Mouse (Mus musculus) spleen, adult 2 months (tissue): ENCODE data around the gene Spata32. TPM values are rescaled to one million over a fixed set of nuclear protein-coding genes. Genes with fewer than 3 reads are reported as not detected.

Experiments
- DNase-seq, 2 experiments: peaks; one replicate each; pipeline versions ENCODE4 v3.0.0 to v3.0.0-alpha.2; 2012 to 2021; ENCODE audit warnings: low spot score in 2 of 2, low read depth in 1 of 2
- H3K27ac ChIP-seq: fragments of 200-500 bp; 2 replicates; pipeline ENCODE4 v1.5.1; 2012; ENCODE audit warnings: low read length, inconsistent platforms; ENCODE audit not compliant: insufficient read depth
- H3K27me3 ChIP-seq: fragments of 200-500 bp; 2 replicates; pipeline ENCODE4 v1.6.1; 2012; ENCODE audit warnings: mild to moderate bottlenecking, moderate library complexity, low read length, inconsistent platforms; ENCODE audit not compliant: control insufficient read depth, insufficient read depth
- H3K36me3 ChIP-seq: fragments of 200-500 bp; 2 replicates; pipeline ENCODE4 v1.6.1; 2012; ENCODE audit warnings: mild to moderate bottlenecking, low read length, inconsistent platforms; ENCODE audit not compliant: control insufficient read depth, insufficient read depth
- H3K4me1 ChIP-seq: fragments of 200-500 bp; 2 replicates; pipeline ENCODE4 v1.6.1; 2011; ENCODE audit warnings: inconsistent platforms; ENCODE audit not compliant: control insufficient read depth, insufficient read depth, insufficient read length
- H3K4me3 ChIP-seq: fragments of 200-500 bp; 2 replicates; pipeline ENCODE4 v1.5.1; 2011; ENCODE audit warnings: mild to moderate bottlenecking, inconsistent platforms; ENCODE audit not compliant: insufficient read depth, insufficient read length; ENCODE audit errors: extremely low read depth
- CTCF ChIP-seq: fragments of 200-500 bp; IDR thresholded peaks from 2 replicates; pipeline ENCODE4 v1.5.1; 2011; ENCODE audit warnings: mild to moderate bottlenecking, inconsistent platforms; ENCODE audit not compliant: insufficient read depth, insufficient read length, insufficient replicate concordance; ENCODE audit errors: extremely low read depth
- POLR2A ChIP-seq: fragments of 200-500 bp; IDR thresholded peaks from 2 replicates; pipeline ENCODE4 v1.6.1; 2011; ENCODE audit warnings: low read depth, low read length, inconsistent platforms
- WGBS: fragments of 180-500 bp; shearing (Covaris S2); methylation state at CpG from one replicate; pipeline ENCODE4 v1.1.7; 2018; 5-methylcytosine and 5-hydroxymethylcytosine counted together
- polyA plus RNA-seq: library from polyadenylated mRNA; depleted of rRNA; stranded (reverse); fragments of >200 nt; gene quantifications from 2 replicates; pipeline ENCODE4 v1.2.3, GENCODE M21; 2012

Spata32 gene
- polyA plus RNA-seq, 1 experiment, result not detected

DNA sequence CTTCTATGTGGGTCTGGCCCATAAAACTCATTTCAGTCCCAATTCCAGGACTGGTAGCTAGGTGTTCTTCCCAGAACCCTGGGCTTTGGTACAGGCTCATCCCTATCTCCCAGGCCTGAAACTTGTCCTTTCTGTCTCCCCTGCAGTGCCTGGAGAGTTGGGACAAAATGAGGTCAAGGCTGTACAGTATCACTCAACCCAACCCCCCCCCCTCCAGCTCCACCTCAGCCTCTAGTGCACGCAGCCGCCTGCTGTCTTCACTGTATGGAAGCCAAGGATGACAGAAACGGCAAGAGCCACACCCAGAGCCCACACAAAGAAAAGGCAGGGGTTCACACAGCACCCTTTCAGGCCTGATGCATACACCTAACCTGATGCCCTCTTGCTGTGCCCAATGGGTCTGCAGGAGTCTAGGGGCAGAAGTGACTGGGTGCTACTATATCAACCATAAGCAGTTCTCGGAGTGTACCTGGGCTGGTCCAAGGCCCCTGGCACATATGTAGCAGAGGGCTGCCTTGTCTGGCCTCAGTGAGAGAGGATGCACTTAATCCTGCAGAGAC, 28.6 kb upstream of the Spata32 start:
- TF ChIP-seq CTCF (no peak), POLR2A (no peak)
- H3K4me3 ChIP-seq, result no peak overlapping the region
- no peak for DNase-seq
- 62% methylated on average over 4 of the region's 4 CpGs for WGBS
- peak overlapping the region; percentile 31; the same call in 1 of the 2 replicates for H3K27ac ChIP-seq
- H3K4me1 ChIP-seq, result peaks cover 36% of the 10 kb centered on the region; the same call in 1 of the 2 replicates
- H3K27me3 ChIP-seq, result no peaks in the 10 kb centered on the region
- peaks cover 3% of the 10 kb centered on the region for H3K36me3 ChIP-seq

DNA sequence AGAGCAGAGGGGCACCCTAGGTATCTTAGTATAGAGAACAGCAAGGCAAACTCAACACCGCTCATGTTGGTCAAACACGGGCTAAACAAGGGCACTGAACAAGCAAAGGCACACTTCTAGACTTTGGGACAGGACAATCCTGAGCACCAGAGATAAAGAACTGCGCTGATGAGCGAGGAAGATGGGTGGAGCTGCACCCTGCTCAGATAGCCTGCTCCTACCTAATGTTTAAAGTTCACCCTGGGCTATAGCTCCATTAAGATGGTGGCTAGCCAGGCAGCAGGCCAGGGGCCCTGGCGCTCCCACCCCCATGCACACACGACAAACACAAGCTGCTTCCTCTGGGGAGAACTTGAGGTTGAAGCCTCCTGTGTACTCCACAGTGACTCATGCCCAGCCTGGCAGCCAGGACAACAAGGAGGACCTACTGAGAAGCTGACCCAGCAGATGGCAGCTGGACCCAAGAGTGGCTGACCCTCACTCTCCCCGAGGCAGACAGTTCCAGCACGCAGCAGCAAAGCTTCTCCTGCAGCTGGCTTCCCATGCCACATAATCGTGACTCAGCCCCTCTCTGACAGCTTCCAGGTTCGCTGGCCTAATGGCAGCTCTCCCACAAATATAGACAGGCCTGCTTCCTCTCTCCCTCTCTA, 28.0 kb upstream of the Spata32 start:
- Histone ChIP-seq H3K27ac (peak overlapping the region; percentile 33), H3K27me3 (no peaks in the 10 kb centered on the region), H3K4me3 (no peak overlapping the region), H3K36me3 (peaks cover 7% of the 10 kb centered on the region), H3K4me1 (peaks cover 36% of the 10 kb centered on the region; the same call in 1 of the 2 replicates)
- no peak for DNase-seq
- WGBS, result 45% methylated on average over 10 of the region's 10 CpGs
- TF ChIP-seq CTCF, result no peak
- TF ChIP-seq POLR2A, result no peak

DNA sequence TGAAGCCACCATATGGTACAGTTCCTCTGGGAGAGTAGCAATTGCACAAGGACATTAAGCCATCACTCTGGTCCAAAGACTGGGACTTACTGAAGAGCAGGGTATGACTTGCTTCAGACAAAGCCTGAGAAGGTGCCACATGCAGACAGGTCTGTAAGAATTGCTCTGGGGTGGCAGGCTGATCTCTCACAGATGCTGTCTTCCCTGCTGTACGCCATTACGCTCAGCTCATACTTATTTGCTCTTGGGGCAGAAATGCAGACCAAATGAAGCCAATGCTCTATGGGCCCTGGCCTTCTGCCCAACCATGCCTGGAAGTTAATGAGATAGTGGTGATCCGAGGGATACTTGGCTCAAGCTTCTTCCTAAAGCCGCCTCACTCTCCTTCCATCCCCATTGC, 26.6 kb upstream of the Spata32 start:
- TF ChIP-seq POLR2A, result no peak
- TF ChIP-seq CTCF, result no peak
- DNase-seq, result no peak
- Histone ChIP-seq H3K27me3 (no peaks in the 10 kb centered on the region), H3K27ac (no peak overlapping the region), H3K4me3 (no peak overlapping the region), H3K36me3 (peaks cover 17% of the 10 kb centered on the region), H3K4me1 (peaks cover 33% of the 10 kb centered on the region; the same call in 1 of the 2 replicates)
- WGBS, result 81% methylated on average over 4 of the region's 4 CpGs

- Histone ChIP-seq H3K36me3 (peaks cover 52% of the 10 kb centered on the region), H3K27me3 (no peaks in the 10 kb centered on the region), H3K4me1 (0 out of 2 replicates have a peak, but pooled peaks cover under 1% of the 10 kb centered on the region), H3K27ac (no peak overlapping the region), H3K4me3 (no peak overlapping the region)
- TF ChIP-seq POLR2A (no peak), CTCF (no peak)
- WGBS, result 57% methylated on average over 7 of the region's 7 CpGs
- DNase-seq, result no peak
Observed at GRCm38 (mm10) chr11:103240740-103241139, 22.5 kb upstream of the Spata32 start.

DNA sequence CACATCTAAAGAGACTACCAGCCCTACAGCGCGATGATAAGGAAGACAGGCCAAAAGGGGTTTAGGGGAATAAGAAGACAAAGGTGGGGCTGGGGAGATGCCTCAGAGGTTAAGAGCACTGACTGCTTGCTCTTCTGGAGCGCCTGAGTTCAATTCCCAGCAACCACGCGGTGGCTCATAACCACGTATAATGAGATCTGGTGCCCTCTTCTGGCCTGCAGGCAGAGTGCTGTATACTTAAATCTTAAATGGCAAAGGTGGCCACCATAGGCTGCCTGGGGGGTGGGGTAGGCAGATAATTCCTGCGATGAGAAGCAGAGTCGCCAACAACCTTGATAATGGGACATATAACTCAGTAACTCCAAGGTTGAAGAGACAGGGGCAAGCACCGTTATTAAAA, 19.5 kb upstream of the Spata32 start:
- Histone ChIP-seq H3K36me3 (peaks cover 53% of the 10 kb centered on the region), H3K27ac (no peak overlapping the region), H3K4me3 (no peak overlapping the region), H3K27me3 (no peaks in the 10 kb centered on the region), H3K4me1 (no peaks in the 10 kb centered on the region)
- no peak for DNase-seq
- 93% methylated on average over 9 of the region's 9 CpGs for WGBS
- TF ChIP-seq CTCF (peak; percentile 17; the same call in 1 of the 2 replicates), POLR2A (no peak)

DNA sequence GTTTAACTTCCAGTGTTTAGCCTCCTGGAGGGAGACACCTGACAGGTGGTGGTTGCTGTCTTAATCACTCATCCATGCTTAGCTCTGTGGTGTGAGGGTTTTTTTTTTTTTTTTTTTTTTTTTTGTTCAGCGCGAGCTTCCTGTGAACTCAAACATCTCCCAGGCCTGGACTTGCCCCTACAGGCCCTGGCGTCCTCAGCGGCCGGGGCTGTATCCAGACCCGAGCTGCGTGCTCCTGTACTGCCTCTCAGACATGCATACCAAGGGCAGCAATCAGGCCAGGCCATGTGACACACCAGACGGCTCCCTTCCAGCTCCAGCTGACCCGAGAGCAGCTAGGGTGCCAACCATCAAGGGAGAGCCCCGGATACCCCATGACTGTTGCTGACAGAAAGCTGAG, 18.7 kb upstream of the Spata32 start:
- 84% methylated on average over 10 of the region's 10 CpGs for WGBS
- DNase-seq, result no peak
- H3K36me3 ChIP-seq, result peaks cover 51% of the 10 kb centered on the region
- H3K4me3 ChIP-seq, result no peak overlapping the region
- H3K27me3 ChIP-seq, result no peaks in the 10 kb centered on the region
- H3K27ac ChIP-seq, result no peak overlapping the region
- H3K4me1 ChIP-seq, result no peaks in the 10 kb centered on the region
- TF ChIP-seq POLR2A (no peak), CTCF (no peak)

- Histone ChIP-seq H3K27me3 (no peaks in the 10 kb centered on the region), H3K4me3 (no peak overlapping the region), H3K4me1 (no peaks in the 10 kb centered on the region), H3K27ac (no peak overlapping the region), H3K36me3 (peaks cover 49% of the 10 kb centered on the region)
- no peak for DNase-seq
- WGBS, result 80% methylated on average over 6 of the region's 6 CpGs
- TF ChIP-seq POLR2A (no peak), CTCF (no peak)
Observed at GRCm38 (mm10) chr11:103236431-103236830, 18.2 kb upstream of the Spata32 start.
